Mouse (Mus musculus) lung, adult 18-20 months (tissue): ENCODE measurements around the gene Zfp148.
"Not testable (repeated sequence)": the region's sequence is repeated elsewhere in the genome, so short reads cannot be mapped to it uniquely, and the experiment has no call there.

ENCODE experiments used
- DNase-seq, 2 experiments: peaks; one replicate each; pipeline ENCODE4 v3.0.0; 2022; ENCODE audit warnings: mixed read lengths in 2 of 2

Zfp148 gene

GRCm38 (mm10) chr16:33382341-33382740 is 1.7 kb downstream of the Zfp148 start:
- DNase-seq: no peak

GRCm38 (mm10) chr16:33383584-33383983 is 2.9 kb downstream of the Zfp148 start:
- no peak for DNase-seq

DNA sequence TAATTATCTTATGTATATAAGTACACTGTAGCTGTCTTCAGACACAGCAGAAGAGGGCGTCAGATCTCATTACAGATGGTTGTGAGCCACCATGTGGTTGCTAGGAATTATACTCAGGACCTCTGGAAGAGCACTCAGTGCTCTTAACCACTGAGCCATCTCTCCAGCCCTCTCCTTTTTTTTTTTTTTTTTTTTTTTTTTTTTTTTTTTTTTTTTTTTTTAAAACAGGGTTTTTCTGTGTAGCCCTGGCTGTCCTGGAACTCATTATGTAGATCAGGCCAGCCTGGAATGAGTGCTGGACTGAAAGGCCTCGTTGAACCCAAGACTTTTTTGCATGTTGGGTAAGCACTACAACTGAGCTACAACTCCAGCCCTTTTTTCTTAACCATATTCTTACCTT is 3.4 kb downstream of the Zfp148 start:
- not testable (repeated sequence) for DNase-seq

- no peak for DNase-seq
Observed at GRCm38 (mm10) chr16:33387013-33387412, 6.4 kb downstream of the Zfp148 start.

DNA sequence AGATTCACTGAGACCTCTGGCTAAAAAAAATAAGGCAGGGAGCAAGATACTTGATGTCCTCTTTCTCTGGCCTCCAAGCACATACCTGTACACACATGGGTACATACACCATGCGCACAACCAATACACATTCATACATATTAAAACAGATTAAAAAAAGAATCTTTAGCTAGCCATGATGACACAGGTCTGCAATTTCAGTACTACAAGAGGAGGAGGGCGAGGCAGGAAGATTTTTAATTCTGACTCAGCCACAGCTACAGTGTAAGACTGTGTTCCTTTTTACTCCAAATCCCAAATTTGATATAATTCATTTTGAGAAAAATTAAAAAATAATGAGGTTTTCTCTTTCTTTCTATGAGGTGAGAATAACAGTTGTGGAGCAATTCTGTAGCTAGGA is 6.8 kb downstream of the Zfp148 start:
- no peak for DNase-seq

DNA sequence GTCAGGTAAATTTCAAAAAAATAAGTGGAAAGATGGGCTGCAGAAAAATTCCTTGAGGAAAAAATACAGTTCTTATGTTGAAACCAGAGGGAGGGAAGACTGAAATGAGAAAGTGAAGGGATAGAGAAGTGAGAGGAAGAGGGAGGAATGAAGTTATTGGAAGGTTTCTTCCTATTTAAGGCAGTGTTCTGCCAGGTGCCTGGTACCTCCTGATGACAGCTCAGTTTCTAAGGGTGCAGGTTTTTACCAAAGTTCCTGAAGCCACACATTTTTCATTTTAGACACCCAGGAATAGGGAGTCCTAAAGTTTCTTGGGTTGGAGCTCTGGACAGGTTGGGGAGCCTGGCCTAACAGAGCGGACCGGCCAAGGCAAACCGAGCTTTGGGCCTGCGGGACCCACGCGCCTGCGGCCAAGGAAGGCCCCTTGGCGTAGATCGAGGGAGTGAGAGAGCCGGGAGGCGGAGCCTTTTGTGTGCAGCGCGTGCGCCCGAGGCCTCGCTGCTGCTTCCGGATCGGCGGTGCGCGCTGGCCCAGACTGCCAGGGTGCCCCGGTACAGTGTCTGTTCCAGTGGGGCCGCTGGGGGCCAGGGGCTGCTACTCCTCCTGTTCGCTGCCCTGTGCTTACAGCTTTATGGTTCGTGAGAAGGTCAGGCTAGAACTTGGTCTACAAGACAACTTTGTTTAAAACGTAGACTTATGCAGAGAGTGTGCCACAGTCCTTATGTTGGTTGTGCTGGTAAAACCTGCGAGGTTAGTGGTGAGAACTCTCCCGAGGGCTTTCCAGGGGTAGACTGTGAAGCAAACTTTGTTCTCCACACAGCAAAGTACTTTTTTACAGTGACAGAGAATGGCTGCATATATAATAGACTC is 19.5 kb downstream of the Zfp148 start:
- peak; percentile 75 to 83 for DNase-seq

GRCm38 (mm10) chr16:33400943-33401342 is 20.3 kb downstream of the Zfp148 start:
- DNase-seq: no peak

GRCm38 (mm10) chr16:33403258-33403657 is 22.6 kb downstream of the Zfp148 start:
- no peak for DNase-seq

DNA sequence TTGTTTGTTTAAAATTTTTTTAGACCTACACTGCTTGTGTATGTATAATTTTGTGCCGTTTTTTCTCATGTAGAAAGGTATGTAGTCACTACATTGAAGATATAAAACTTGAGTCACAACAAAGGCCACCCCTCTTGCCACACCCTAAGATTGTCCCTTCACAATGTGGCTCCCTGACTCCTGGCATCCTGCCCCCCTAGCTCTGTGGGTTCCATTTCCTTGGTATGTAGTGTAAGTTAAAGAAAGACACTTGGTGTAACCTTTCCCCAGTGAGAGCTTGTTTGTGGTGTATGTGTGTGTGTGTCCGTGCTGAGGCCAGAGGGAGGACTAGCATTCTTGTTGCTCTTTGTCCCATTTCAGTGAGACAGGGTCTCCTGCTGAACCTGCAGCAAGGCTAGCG is 23.4 kb downstream of the Zfp148 start:
- no peak for DNase-seq

DNA sequence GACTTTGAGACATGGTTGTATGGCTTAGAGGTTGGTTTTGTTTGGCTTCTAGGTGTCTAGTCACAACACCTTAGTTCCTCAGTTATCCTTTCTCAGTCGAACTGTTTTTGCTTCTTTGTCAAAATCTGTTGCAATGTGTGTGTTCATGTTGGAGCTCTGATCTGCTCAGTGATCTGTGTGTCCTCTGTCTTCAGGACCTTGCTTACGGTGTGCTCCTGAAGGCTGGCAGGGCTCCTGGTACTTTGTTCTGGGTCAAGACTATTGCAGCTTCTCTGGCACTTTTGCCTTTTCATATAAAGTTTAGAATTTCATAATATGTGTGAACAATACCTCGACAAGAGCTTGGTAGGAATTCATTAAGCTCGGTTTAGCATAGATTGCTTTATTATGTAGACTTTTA is 24.9 kb downstream of the Zfp148 start:
- DNase-seq: no peak

- DNase-seq: no peak
Observed at GRCm38 (mm10) chr16:33410151-33410550, 29.5 kb downstream of the Zfp148 start.

DNA sequence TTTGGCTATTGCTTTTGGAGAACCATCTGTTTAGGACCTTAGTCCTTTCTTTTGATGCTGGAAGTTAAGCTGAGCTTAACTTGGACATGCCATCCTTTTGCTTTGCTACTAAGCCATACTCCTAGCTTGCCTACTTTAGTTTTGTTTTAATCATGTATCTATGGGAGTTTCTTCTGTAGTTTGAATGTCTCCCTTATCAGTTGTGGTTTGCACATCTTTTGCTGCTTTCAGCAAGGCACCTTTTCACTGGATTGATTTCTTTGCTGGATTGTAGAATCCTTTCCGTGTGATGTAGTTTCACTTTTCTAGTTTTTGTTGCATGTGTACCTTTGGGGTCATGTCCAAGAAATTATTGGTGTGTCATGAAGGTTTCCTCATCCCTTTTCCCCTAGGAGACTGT is 30.0 kb downstream of the Zfp148 start:
- DNase-seq: no peak

DNA sequence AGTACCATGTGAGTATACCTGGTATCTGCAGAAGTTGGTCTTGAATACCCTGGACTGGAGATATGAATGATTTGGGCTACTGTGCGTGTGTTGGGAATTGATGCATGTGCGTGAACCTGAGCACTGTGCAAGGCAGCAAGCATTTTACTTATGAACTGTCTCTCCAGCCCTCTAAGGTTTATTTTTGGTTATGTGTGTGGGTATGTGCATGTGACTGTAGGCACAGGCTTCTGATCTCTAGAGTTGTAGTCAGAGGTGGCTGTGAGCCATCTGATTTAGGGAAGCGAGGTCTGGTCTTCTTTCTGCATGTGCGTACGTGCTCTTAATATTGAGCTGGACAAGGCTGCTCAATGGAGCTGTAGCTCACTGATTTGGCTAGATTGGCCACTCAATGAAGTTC is 33.6 kb downstream of the Zfp148 start:
- no peak for DNase-seq

GRCm38 (mm10) chr16:33415607-33416006 is 35.0 kb downstream of the Zfp148 start:
- no peak for DNase-seq

- no peak for DNase-seq
Observed at GRCm38 (mm10) chr16:33428327-33428726, 47.7 kb downstream of the Zfp148 start.

- DNase-seq: no peak
Observed at GRCm38 (mm10) chr16:33431660-33432059, 51.0 kb downstream of the Zfp148 start.

DNA sequence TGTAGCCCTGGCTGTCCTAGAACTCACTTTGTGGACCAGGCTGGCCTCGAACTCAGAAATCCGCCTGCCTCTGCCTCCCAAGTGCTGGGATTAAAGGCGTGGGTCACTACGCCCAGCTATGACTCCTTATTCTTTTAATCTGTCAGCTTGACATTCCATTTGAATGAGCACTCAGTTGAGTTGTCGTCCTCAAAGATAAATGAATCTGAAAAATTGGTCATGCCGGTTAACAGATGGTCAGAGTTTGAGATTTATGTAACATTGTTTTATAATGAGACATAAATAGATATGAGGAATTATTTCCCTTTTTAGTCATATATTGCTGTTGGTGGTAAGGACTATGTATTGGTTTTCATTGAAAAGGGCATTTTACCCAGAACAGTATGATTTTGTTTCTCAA is 60.4 kb downstream of the Zfp148 start:
- no peak for DNase-seq

GRCm38 (mm10) chr16:33446830-33447229 is 66.2 kb downstream of the Zfp148 start:
- DNase-seq: no peak

GRCm38 (mm10) chr16:33453826-33454225 is 73.2 kb downstream of the Zfp148 start:
- DNase-seq: no peak

- no peak for DNase-seq
Observed at GRCm38 (mm10) chr16:33454306-33454705, 73.7 kb downstream of the Zfp148 start.

GRCm38 (mm10) chr16:33455263-33455910 is 74.8 kb downstream of the Zfp148 start:
- no peak for DNase-seq

- DNase-seq: no peak
Observed at GRCm38 (mm10) chr16:33459101-33459500, 78.5 kb downstream of the Zfp148 start.

GRCm38 (mm10) chr16:33461416-33461815 is 80.8 kb downstream of the Zfp148 start:
- DNase-seq: no peak

DNA sequence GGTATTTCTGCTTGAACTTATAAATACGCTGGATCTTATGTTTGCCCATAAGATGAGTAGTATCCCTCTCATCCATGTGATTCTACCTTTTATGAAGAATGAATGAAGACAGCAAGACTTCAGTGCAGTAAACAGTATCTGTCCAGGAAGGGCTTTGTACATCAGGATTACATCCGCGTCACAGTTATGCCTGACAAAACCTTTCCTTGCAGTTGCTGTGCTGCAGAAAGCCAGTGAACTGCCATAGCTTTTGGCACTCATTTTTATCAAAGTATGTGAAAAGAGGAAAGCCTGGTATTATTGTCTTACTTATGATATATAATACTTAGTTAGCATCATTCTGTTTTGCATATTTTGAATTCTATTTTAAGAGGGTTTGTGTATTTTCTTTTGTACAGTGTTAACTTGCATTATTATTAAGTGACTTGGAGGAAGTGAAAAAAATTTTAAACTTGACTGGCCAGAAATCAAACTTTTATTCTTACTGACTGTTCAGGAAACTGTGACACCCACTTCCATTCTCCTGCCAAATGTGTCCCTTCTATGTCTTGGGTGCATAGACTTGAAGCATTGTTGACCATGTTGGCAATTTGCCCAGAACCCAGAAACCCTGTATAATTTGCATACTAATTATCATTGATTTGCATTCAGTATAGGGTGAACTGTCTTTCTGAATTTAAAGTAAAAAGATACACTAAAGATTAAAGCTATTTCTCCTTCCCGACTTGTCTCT is 84.0 kb downstream of the Zfp148 start:
- DNase-seq: peak in 1 of 2 experiments; percentile 13
